Mouse (Mus musculus) spleen, postnatal 36 days (tissue): ENCODE measurements at regions not wholly inside any gene's neighbourhood (a gene's known extent, or its start where the extent isn't known, plus 50 kb on each side); places are given as distances from the start of the nearest gene placed in this dataset.
"Not testable (repeated sequence)": the region's sequence is repeated elsewhere in the genome, so short reads cannot be mapped to it uniquely, and the experiment has no call there.

ENCODE experiments used
- DNase-seq, 2 experiments: peaks; one replicate each; pipeline ENCODE4 v3.0.0; 2022; ENCODE audit warnings: low spot score in 2 of 2, mixed read lengths in 1 of 2

DNA sequence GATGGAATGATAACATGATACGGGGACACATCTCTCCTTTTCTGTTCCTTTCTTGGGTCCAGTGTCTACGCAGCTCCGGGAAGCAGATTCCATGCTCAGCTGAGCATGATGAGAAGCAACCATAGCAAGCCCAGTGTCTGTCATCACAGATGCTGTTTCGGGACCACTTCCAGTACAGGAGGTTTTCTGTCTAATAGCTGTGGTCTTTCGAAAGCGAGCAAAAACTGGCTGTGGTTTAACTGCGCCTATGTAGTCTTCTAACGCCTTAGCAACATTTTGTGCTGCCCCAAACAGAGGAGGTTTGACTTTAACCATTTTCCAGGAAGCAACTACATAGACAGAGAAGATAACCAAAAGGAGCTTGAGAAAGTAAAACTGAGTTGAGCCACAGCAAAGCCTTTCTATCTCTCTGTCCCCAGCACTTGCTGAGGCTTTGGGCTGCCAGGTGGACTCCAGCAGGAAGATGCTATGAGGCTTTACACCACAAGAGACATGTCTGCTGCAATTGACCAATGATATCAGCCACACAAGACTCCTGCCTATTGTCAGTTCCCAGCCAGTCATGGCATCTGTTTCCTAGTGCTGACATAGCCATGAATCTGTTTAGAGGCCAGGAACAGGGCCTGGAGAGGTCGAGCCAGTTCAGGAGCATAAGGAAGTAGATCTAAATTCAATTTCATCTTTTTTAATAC lies 95.1 kb downstream of the Stard3nl start:
- DNase-seq: not testable (repeated sequence)

DNA sequence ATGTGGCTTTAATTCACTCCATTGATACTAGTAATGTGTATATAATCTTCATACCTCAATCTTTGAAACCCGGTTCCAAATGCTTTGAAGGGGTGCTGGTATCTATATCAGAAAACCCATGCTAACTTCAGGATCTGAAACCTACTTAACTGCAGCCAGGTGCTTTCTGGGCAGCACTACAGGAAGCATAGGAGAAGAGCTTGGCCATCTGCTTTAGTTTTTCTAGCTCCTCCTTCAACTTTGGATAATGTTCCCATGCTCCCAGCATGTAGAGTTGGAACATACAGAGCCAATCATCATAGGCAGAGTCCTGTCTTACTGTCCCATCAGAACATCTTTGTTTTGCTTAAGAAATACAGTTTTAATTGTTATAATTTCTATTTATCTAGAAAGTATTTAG lies 99.3 kb downstream of the Stard3nl start:
- no peak for DNase-seq

DNA sequence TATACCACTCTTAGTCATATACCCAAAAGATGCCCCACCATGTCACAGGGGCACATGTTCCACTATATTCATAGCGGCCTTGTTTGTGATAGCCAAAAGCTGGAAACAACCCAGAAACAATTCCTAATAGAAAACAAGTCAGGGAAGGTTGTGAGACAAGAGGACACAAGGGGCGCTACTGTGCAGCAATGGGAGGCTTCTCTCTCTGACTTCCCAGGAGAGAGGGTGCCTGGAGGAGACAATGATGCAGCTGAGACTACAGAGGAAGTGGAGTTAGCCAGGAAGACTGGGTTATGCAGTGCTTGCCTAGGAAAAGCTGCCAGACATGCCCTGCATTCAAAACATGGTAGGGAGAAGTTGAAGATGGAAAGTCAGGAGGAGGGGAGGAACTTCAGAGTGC lies 102.6 kb downstream of the Stard3nl start:
- no peak for DNase-seq

DNA sequence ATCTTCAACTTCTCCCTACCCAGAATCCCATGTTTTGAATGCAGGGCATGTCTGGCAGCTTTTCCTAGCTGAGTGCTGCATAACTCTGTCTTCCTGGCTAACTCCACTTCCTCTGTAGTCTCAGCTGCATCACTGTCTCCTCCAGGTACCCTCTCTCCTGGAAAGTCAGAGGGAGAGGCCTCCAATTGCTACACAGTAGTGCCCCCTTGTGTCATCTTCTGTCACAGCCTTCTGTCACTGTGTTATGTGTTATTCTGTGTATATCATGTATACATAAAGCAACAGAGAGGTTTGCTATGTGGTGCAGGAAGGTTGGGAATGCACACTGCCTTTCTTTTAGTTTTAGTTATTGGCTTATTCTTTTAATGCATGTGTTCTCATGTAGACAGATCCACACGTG lies 112.4 kb downstream of the Stard3nl start:
- DNase-seq: no peak

DNA sequence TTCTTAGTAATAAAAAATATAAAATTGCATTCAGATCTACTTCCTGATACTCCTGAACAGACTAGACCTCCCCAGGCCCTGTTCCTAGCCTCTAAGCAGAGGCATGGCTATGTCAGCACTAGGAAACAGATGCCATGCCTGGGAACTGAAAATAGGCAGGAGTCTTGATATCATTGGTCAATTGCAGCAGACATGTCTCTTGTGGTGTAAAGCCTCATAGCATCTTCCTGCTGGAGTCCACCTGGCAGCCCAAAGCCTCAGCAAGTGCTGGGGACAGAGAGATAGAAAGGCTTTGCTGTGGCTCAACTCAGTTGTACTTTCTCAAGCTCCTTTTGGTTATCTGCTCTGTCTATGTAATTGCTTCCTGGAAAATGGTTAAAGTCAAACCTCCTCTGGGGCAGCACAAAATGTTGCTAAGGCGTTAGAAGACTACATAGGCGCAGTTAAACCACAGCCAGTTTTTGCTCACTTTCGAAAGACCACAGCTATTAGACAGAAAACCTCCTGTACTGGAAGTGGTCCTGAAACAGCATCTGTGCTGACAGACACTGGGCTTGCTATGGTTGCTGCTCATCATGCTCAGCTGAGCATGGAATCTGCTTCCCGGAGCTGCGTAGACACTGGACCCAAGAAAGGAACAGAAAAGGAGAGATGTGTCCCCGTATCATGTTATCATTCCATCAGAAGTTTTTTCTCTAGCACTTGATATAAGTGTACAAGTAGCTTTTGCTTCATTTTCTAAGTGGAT lies 122.9 kb downstream of the Stard3nl start:
- not testable (repeated sequence) for DNase-seq

DNA sequence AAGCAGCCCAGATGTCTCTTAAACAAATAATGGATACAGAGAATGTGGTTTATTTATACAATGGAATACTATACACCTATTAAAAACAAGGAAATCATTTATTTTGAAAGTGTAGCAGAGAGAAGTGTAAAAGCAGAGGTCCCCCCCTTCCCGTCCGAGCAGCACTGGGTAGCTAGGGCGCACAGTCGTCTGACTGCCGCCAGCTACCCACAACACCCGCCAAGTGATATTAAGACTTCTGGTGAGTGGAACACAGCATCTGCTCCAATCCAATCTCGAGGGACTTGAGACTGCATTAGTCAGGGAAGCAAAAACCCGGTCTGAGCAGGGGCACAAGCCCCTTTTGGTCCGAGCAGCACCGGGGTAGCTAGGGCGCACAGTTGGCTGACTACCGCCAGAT lies 130.6 kb downstream of the Stard3nl start:
- not testable (repeated sequence) for DNase-seq

DNA sequence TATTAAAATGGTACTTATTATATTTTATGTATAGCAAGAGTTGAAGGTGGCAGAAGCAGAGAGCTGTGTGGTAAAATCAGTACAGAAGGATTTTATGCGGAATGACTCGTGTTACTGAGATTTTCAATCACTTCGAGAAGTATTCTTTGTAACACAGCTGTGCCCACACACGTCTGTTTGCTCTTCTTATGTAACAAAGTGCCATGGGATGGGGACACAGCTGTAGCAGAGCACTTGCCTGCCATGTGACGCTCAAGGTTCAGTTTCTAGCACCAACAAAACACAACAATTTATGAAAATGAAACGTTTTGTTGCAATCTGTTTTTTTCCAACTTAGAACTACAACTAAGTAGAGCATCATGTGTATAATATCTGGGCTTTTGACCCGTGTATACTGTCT lies 149.0 kb downstream of the Stard3nl start:
- DNase-seq: not testable (repeated sequence)

DNA sequence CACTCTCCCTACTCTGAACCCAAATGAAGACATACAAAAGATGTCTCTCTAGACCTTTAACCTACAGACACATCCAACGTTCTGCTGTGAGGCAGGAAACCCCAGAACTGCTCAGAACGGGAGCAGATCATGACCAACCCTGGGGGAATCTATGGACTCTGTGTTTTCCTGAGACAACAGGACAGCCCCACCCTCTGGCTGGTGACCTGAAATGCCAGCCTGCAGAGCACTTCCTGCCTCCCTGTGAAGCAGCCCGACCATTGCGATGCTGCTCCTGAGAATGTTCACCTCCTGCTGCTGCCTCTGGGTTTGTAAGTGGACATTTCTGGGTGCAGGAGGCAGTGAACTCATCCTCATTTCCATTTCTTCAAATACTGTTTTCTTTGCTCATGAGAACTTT lies 153.0 kb downstream of the Stard3nl start:
- DNase-seq: not testable (repeated sequence)

DNA sequence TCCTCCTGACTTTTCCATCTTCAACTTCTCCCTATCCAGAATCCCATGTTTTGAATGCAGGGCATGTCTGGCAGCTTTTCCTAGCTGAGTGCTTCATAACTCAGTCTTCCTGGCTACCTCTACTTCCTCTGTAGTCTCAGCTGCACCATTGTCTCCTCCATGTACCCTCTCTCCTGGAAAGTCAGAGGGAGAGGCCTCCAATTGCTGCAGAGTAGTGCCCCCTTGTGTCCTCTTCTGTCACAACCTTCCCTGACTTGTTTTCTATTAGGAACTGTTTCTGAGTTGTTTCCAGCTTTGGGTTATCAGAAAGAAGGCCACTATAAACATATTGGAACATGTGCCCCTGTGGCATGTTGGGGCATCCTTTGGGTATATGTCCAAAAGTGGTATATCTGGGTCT lies 159.3 kb downstream of the Stard3nl start:
- DNase-seq: peak; percentile 6 to 24

DNA sequence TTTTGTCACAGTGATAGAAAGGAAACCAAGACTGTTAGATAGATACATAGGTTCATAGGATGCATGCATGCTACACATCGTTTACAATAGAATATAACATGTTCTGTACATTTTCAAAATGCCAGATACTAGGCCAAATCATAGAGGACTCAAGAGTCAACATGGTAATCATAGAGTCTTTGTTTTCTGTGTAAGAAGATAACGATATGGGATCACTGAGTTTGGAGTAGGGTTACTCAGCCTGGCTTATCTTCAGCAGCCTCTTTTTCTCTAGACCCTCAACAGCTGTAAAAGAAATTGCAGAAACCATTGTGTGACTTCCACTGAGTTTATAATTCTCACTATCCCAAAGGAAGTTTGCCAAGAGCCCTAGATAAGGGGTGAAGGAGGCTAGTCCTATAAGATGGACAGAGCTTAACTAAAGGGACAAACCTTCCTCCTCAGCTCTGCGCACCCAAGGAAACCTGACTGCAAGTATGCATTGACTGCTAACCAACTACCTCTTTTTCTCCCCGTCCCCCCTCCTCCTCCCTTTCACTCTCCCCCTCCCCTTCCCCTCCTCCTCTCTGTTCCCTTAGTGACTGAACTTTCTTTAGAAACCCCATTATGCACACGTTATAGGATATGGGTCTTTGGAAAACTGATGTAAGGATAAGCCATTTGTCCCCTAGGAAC lies 160.8 kb downstream of the Stard3nl start:
- no peak for DNase-seq

DNA sequence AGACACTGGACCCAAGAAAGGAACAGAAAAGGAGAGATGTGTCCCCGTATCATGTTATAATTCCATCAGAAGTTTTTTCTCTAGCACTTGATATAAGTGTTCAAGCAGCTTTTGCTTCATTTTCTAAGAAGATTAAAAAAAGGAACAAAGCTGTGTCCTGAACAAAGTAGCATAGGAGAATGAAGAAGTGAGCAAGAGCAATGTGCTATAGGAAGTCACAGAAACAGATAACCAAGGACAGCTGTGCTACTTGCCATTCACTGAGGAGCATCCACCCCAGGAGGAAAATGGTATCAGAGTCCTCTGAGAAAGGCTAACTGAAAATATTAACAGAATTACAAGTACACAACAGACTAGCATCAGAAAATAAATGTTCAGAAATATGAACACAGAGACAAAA lies 175.6 kb downstream of the Stard3nl start:
- DNase-seq: not testable (repeated sequence)

DNA sequence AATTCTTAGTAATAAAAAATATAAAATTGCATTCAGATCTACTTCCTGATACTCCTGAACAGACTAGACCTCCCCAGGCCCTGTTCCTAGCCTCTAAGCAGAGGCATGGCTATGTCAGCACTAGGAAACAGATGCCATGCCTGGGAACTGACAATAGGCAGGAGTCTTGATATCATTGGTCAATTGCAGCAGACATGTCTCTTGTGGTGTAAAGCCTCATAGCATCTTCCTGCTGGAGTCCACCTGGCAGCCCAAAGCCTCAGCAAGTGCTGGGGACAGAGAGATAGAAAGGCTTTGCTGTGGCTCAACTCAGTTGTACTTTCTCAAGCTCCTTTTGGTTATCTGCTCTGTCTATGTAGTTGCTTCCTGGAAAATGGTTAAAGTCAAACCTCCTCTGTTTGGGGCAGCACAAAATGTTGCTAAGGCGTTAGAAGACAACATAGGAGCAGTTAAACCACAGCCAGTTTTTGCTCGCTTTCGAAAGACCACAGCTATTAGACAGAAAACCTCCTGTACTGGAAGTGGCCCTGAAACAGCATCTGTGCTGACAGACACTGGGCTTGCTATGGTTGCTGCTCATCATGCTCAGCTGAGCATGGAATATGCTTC lies 176.1 kb downstream of the Stard3nl start:
- not testable (repeated sequence) for DNase-seq

DNA sequence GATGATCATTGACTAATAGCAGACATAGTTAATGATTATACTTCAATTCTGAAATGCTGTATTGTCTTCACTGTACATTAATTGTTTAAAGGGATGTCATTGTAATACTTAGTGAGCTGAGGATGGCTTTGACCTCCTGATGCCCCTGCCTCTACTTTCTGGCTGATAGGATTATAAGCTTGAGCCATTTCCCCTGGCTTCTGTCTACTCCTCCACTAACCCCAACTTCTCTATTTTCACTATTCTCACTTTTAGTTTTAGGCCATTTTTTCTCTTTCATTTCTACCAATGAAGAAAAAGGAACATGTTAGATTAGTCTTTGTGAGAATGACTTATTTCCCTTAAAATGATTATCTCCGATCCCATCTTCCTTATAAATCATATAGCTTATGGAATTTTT lies 190.9 kb downstream of the Stard3nl start:
- no peak for DNase-seq

DNA sequence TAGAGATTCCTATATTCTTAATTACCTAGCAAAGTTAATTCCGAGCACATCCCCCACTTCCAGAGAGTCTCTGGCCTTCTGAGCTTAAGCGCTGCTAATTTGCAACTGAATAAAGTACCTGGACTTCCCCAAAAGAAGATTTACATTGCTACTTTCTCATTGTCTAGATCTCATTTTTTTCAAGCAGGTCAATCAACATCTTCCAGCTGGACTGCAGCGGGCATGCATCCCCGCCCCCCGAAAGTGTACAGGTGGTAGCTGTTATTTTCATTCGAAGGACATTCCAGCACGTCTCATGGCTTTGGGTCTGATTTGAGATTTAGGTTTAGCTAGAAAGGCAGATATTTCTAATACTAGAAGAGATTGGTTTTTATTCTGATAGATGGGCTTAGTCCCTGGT lies 193.3 kb downstream of the Stard3nl start:
- DNase-seq: not testable (repeated sequence)
